Mouse (Mus musculus) bone marrow, adult 2 months (tissue): Measurements from ENCODE around the gene Rexo1.

Experiments
- CTCF ChIP-seq: fragments of 200-500 bp; IDR thresholded peaks from 2 replicates; pipeline ENCODE4 v1.5.1; 2011; ENCODE audit warnings: low read length, control low read depth; ENCODE audit not compliant: control insufficient read depth, insufficient read depth
- POLR2A ChIP-seq: fragments of 200-500 bp; IDR thresholded peaks from 2 replicates; pipeline ENCODE4 v1.6.1; 2011; ENCODE audit warnings: low read depth, mild to moderate bottlenecking, control low read depth, low read length, borderline replicate concordance; ENCODE audit not compliant: control insufficient read depth

DNA sequence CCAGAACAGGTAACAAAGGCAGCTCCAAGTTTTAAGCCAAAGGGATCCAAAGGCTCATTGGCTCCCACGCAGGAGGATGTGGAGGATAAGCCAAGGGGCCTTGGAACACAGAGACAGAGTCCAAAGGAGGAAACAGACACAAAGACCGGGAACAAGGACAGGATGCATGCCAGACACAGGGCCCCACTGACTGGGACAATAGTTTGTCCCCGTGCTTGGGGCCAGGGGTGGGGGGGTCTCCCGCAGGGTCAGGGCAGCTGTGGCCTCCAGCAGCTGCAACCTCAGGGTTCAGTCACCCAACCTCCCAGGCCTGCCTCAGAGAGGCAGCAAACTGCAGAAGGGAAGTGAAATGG is 25.9 kb upstream of the Rexo1 start:
- TF ChIP-seq CTCF (no peak), POLR2A (no peak)
